Mouse (Mus musculus) spleen, adult 2 months (tissue): ENCODE measurements around the gene Prpf3. TPM values are rescaled to one million over a fixed set of nuclear protein-coding genes. Genes with fewer than 3 reads are reported as not detected.

ENCODE experiments used
- DNase-seq, 2 experiments: peaks; one replicate each; pipeline versions ENCODE4 v3.0.0 to v3.0.0-alpha.2; 2012 to 2021; ENCODE audit warnings: low spot score in 2 of 2, low read depth in 1 of 2
- H3K27ac ChIP-seq: fragments of 200-500 bp; 2 replicates; pipeline ENCODE4 v1.5.1; 2012; ENCODE audit warnings: low read length, inconsistent platforms; ENCODE audit not compliant: insufficient read depth
- H3K27me3 ChIP-seq: fragments of 200-500 bp; 2 replicates; pipeline ENCODE4 v1.6.1; 2012; ENCODE audit warnings: mild to moderate bottlenecking, moderate library complexity, low read length, inconsistent platforms; ENCODE audit not compliant: control insufficient read depth, insufficient read depth
- H3K36me3 ChIP-seq: fragments of 200-500 bp; 2 replicates; pipeline ENCODE4 v1.6.1; 2012; ENCODE audit warnings: mild to moderate bottlenecking, low read length, inconsistent platforms; ENCODE audit not compliant: control insufficient read depth, insufficient read depth
- H3K4me1 ChIP-seq: fragments of 200-500 bp; 2 replicates; pipeline ENCODE4 v1.6.1; 2011; ENCODE audit warnings: inconsistent platforms; ENCODE audit not compliant: control insufficient read depth, insufficient read depth, insufficient read length
- H3K4me3 ChIP-seq: fragments of 200-500 bp; 2 replicates; pipeline ENCODE4 v1.5.1; 2011; ENCODE audit warnings: mild to moderate bottlenecking, inconsistent platforms; ENCODE audit not compliant: insufficient read depth, insufficient read length; ENCODE audit errors: extremely low read depth
- CTCF ChIP-seq: fragments of 200-500 bp; IDR thresholded peaks from 2 replicates; pipeline ENCODE4 v1.5.1; 2011; ENCODE audit warnings: mild to moderate bottlenecking, inconsistent platforms; ENCODE audit not compliant: insufficient read depth, insufficient read length, insufficient replicate concordance; ENCODE audit errors: extremely low read depth
- POLR2A ChIP-seq: fragments of 200-500 bp; IDR thresholded peaks from 2 replicates; pipeline ENCODE4 v1.6.1; 2011; ENCODE audit warnings: low read depth, low read length, inconsistent platforms
- WGBS: fragments of 180-500 bp; shearing (Covaris S2); methylation state at CpG from one replicate; pipeline ENCODE4 v1.1.7; 2018; 5-methylcytosine and 5-hydroxymethylcytosine counted together
- polyA plus RNA-seq: library from polyadenylated mRNA; depleted of rRNA; stranded (reverse); fragments of >200 nt; gene quantifications from 2 replicates; pipeline ENCODE4 v1.2.3, GENCODE M21; 2012

The Prpf3 gene
- polyA plus RNA-seq, 1 experiment: 12.1 TPM

DNA sequence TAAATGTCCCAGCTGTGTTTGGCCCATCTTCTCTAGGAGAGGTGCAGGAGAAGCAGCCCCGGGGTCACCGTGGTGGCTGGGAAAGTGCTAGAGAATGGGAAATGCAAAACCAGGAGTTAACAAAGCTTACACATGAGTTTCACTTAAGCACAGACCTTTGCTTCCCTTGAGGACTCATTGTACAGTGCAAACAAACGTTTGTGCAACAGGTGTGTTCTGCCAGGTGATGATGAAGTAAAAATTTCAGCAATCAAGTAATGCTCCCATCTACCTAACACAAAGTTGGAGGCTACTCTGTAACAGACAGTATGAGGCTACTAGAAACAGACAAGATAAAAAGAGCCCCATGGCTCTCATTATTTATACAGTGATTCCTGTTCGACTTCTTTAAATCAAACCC lies 23.4 kb upstream of the Prpf3 start:
- 91% methylated on average over 4 of the region's 4 CpGs for WGBS
- no peak overlapping the region for H3K27ac ChIP-seq
- H3K4me1 ChIP-seq: peaks cover 8% of the 10 kb centered on the region
- no peak overlapping the region for H3K4me3 ChIP-seq
- no peaks in the 10 kb centered on the region for H3K27me3 ChIP-seq
- TF ChIP-seq POLR2A: no peak
- TF ChIP-seq CTCF: no peak
- no peak for DNase-seq
- H3K36me3 ChIP-seq: no peaks in the 10 kb centered on the region; the same call in 1 of the 2 replicates

DNA sequence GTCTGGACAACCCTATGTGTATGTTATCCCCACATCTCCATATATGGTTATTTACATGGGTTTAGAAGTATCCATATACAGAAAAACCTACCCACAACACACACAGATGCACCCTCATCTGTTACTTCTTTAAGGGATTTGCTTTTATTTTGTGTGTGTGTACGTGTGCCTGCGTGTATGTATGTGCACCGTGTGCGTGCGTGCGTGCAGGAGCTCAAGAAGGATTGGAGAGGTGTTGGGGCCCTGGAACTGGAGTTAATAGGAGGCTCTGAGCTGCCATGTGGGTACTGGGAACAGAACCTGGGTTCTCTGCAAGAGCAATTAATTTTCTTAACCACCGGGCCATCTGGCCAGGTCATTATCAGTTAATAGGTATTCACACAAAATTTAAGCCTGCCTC lies 16.4 kb upstream of the Prpf3 start:
- peaks cover 2% of the 10 kb centered on the region; the same call in 1 of the 2 replicates for H3K4me1 ChIP-seq
- peak overlapping the region; percentile 97; the same call in 1 of the 2 replicates for H3K4me3 ChIP-seq
- no peak for TF ChIP-seq POLR2A
- WGBS: 76% methylated on average over 7 of the region's 7 CpGs
- H3K27me3 ChIP-seq: no peaks in the 10 kb centered on the region
- no peak overlapping the region for H3K27ac ChIP-seq
- DNase-seq: no peak
- H3K36me3 ChIP-seq: peaks cover 9% of the 10 kb centered on the region

DNA sequence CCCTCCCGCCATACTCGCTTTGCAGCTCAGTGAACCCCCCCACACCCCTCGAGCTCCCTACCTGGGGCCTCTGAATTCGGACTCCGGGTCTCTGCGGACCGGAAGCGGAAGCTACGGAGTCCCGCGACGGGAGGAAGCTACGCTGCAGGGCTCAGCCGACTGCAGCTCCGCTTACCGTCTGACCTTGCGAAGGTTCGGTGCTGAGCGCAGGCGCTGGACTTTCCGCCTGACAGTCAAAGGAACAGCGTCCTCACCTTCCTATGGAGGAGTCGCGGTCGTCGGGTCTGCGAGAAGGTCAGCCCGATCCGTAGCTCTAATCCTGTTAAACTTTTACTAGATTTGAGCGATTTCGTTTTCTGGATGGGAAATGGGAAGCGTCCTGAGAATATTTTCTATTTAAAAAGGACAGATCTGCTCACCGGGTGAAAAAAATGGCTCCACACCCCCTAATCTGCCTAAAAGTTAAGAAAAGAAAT lies 15.7 kb upstream of the Prpf3 start, which contains the start of gene Mrps21:
Gene Mrps21 (minus strand): TSS at position 128 of the 476 bp plus-strand sequence.
- peak; percentile 74 to 84 for DNase-seq
- Histone ChIP-seq H3K36me3 (peaks cover 10% of the 10 kb centered on the region), H3K4me3 (peak within 1 kb of the TSS; percentile 97), H3K27ac (peak within 1 kb of the TSS; percentile 73), H3K4me1 (peaks cover 2% of the 10 kb centered on the region; the same call in 1 of the 2 replicates), H3K27me3 (no peaks in the 10 kb centered on the region)
- TF ChIP-seq POLR2A (peak; percentile 77), CTCF (peak; percentile 16; the same call in 1 of the 2 replicates)
- under 1% methylated on average over 33 of the region's 33 CpGs for WGBS

DNA sequence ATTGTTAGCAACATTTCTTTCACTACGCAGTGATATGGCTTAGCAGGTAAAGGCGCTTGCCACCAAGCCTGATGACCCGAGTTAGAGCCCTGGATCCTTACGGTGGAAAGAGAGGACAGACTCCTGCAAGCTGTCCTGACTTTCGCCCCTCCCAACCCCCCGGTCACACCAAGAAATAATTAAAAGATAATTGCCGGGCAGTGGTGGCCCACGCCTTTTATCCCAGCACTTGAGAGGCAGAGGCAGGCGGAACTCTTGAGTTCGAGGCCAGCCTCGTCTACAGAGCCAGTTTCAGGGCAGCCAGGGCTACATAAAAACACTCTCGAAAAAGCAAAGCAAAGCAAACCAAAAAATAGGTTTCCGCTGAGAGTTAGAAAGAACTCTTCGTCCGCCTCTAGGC lies 15.3 kb upstream of the Prpf3 start:
- Histone ChIP-seq H3K27ac (peak overlapping the region; percentile 73), H3K27me3 (no peaks in the 10 kb centered on the region)
- WGBS: 7% methylated on average over 15 of the region's 15 CpGs

DNA sequence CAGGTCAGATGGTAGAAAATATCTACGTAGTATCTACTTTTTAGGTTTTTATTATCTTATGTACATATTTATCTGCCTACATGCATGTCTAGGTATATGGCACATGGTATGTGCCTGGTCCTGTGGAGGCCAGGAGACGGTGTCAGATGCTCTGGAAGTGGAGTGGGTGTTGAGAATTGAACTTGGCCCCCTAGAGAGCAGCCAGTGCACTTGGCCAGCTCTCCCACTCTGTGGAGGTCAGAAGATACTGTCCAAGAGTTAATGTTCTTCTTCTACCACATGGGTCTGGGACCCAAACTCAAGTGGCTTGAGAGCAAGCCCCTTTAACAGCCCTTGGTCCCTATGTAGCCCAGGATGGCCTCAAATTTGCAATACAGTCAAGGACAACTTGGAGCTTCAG lies 11.7 kb upstream of the Prpf3 start:
- 91% methylated on average over 2 of the region's 2 CpGs for WGBS
- DNase-seq: no peak
- no peak overlapping the region for H3K4me3 ChIP-seq

More for the DNA sequence above, 15.3 kb upstream of the Prpf3 start:
- peak overlapping the region; percentile 97 for H3K4me3 ChIP-seq
- H3K36me3 ChIP-seq: peaks cover 10% of the 10 kb centered on the region
- no peak for DNase-seq
- peaks cover 2% of the 10 kb centered on the region; the same call in 1 of the 2 replicates for H3K4me1 ChIP-seq
- TF ChIP-seq POLR2A (no peak), CTCF (no peak)

DNA sequence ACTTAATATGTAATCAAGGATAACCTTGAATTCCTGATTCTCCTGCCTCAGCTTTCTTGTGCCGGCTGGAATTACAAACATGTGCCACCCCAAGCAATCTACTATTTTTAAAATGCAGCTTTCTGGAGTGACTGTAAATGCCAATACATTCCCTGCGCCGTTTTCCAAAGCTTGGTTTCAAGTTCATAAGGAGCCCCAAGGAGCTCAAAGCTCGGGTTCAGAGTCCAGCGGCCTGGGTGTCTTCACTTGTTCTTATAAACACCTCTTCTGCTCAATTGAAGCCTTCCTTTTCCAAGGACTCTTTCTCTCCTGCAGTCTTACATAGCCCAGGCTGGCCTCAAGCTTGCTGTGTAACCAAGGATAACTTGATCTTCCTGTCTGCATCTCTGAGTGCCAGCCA lies 10.4 kb upstream of the Prpf3 start:
- Histone ChIP-seq H3K4me1 (no peaks in the 10 kb centered on the region), H3K27ac (no peak overlapping the region), H3K27me3 (no peaks in the 10 kb centered on the region), H3K36me3 (peaks cover 24% of the 10 kb centered on the region), H3K4me3 (no peak overlapping the region)
- DNase-seq: no peak
- 93% methylated on average over 5 of the region's 5 CpGs for WGBS
- no peak for TF ChIP-seq POLR2A
- no peak for TF ChIP-seq CTCF

More for the DNA sequence above, 11.7 kb upstream of the Prpf3 start:
- Histone ChIP-seq H3K27ac (no peak overlapping the region), H3K36me3 (peaks cover 24% of the 10 kb centered on the region), H3K27me3 (no peaks in the 10 kb centered on the region), H3K4me1 (peaks cover 2% of the 10 kb centered on the region; the same call in 1 of the 2 replicates)
- TF ChIP-seq POLR2A: no peak
- TF ChIP-seq CTCF: no peak

DNA sequence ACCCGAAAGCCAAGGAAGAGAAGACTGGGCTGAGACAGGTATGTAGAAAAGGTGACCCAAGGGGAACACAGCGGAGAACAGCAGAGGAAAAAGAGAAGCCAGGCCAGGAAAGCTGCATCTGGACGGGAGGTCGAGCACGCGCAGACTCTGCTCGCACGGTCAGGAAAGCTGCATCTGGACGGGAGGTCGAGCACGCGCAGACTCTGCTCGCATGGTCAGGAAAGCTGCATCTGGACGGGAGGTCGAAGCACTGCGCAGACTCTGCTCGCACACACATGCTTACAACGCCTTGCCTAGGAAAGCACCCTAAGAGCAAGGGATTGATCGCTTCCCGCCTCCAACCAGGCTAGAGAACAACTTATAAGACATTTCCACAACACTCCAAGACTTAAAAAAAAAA lies 9.9 kb upstream of the Prpf3 start:
- Histone ChIP-seq H3K27ac (no peak overlapping the region), H3K27me3 (no peaks in the 10 kb centered on the region), H3K36me3 (peaks cover 24% of the 10 kb centered on the region), H3K4me1 (no peaks in the 10 kb centered on the region), H3K4me3 (no peak overlapping the region)
- 95% methylated on average over 20 of the region's 20 CpGs for WGBS
- TF ChIP-seq POLR2A (no peak), CTCF (no peak)
- DNase-seq: no peak

DNA sequence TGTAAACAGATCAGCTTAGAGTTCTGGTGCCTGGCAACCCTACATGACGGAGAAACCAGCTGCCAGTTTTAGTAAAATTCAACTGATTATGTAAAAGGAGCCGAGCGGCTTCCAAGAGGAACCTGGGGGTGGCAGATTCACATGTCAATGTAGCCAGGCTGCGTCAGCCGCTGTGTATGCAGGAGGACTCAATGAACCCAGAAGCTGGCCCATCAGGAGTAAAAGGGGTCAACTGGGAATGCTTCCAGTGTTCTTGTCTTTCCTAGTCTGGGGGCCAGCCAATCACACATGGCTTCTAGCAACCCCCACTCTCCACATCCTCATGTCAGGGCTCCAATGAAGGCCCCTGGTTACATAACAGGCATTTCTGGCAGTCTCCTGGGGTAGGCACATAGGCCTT lies 9.4 kb upstream of the Prpf3 start:
- Histone ChIP-seq H3K36me3 (peaks cover 24% of the 10 kb centered on the region), H3K4me1 (no peaks in the 10 kb centered on the region), H3K27ac (no peak overlapping the region), H3K4me3 (no peak overlapping the region), H3K27me3 (no peaks in the 10 kb centered on the region)
- 92% methylated on average over 5 of the region's 5 CpGs for WGBS
- TF ChIP-seq CTCF (no peak), POLR2A (no peak)
- no peak for DNase-seq
